Mouse (Mus musculus) liver, adult 2 months (tissue): Measurements from ENCODE around the gene Pcnx. TPM values are rescaled to one million over a fixed set of nuclear protein-coding genes. Genes with fewer than 3 reads are reported as not detected.

Experiments used
- DNase-seq: peaks from one replicate; pipeline ENCODE4 v3.0.0-alpha.2; 2011; ENCODE audit warnings: low read depth, low spot score; ENCODE audit errors: extremely low read depth
- H3K27ac ChIP-seq: fragments of 200-500 bp; replicated peaks from 2 replicates; pipeline ENCODE4 v1.5.1; 2012; ENCODE audit warnings: low read depth, mild to moderate bottlenecking, control low read depth, inconsistent platforms, low read length; ENCODE audit not compliant: insufficient read depth
- H3K27me3 ChIP-seq: fragments of 200-500 bp; 2 replicates; pipeline ENCODE4 v1.6.1; 2012; ENCODE audit warnings: mild to moderate bottlenecking, moderate library complexity, low read length, inconsistent platforms; ENCODE audit not compliant: control insufficient read depth, insufficient read depth
- H3K36me3 ChIP-seq: fragments of 200-500 bp; 2 replicates; pipeline ENCODE4 v1.6.1; 2012; ENCODE audit warnings: low read length, inconsistent platforms; ENCODE audit not compliant: control insufficient read depth, insufficient read depth
- H3K4me1 ChIP-seq: fragments of 200-500 bp; 2 replicates; pipeline ENCODE4 v1.6.1; 2011; ENCODE audit warnings: low read length; ENCODE audit not compliant: control insufficient read depth, insufficient read depth
- H3K4me3 ChIP-seq: fragments of 200-500 bp; 2 replicates; pipeline ENCODE4 v1.5.1; 2011; ENCODE audit warnings: low read depth, mild to moderate bottlenecking, control low read depth, low read length, moderate library complexity; ENCODE audit not compliant: insufficient read depth
- H3K79me2 ChIP-seq: fragments of 200-500 bp; 2 replicates; pipeline ENCODE4 v1.6.1; 2012; ENCODE audit warnings: inconsistent platforms, mild to moderate bottlenecking, low read length, moderate library complexity; ENCODE audit not compliant: control insufficient read depth, insufficient read depth
- H3K9ac ChIP-seq: fragments of 200-500 bp; 2 replicates; pipeline ENCODE4 v1.6.1; 2012; ENCODE audit warnings: low read depth, mild to moderate bottlenecking, control low read depth, inconsistent platforms, low read length
- CTCF ChIP-seq: fragments of 200-500 bp; IDR thresholded peaks from 2 replicates; pipeline ENCODE4 v1.5.1; 2011; ENCODE audit warnings: low read depth, low read length, control low read depth
- POLR2A ChIP-seq: fragments of 200-500 bp; IDR thresholded peaks from 2 replicates; pipeline ENCODE4 v1.6.1; 2011; ENCODE audit warnings: low read length, control low read depth; ENCODE audit not compliant: insufficient read depth; ENCODE audit errors: extremely low read depth
- WGBS: fragments of 180-500 bp; shearing (Covaris S2); methylation state at CpG from one replicate; pipeline ENCODE4 v1.1.7; 2018; 5-methylcytosine and 5-hydroxymethylcytosine counted together
- polyA plus RNA-seq: library from polyadenylated mRNA; depleted of rRNA; stranded (reverse); fragments of >200 nt; gene quantifications from 2 replicates; pipeline ENCODE4 v1.2.3, GENCODE M21; 2012
- total RNA-seq: library from RNA; depleted of rRNA; stranded (reverse); fragments of >200 nt; gene quantifications from 2 replicates; pipeline ENCODE4 v1.2.3, GENCODE M21; 2014

Pcnx gene
- total and polyA plus RNA-seq, 2 experiments, result 10.6 to 14.5 TPM

GRCm38 (mm10) chr12:81836162-81836561, 23.7 kb upstream of the Pcnx start:
- Histone ChIP-seq H3K27me3 (peaks cover 2% of the 10 kb centered on the region; the same call in 1 of the 2 replicates), H3K79me2 (no peaks in the 10 kb centered on the region), H3K27ac (no peak overlapping the region), H3K36me3 (no peaks in the 10 kb centered on the region), H3K9ac (no peak overlapping the region), H3K4me1 (no peaks in the 10 kb centered on the region), H3K4me3 (no peak overlapping the region)
- no peak for TF ChIP-seq POLR2A
- TF ChIP-seq CTCF, result peak; percentile 34; the same call in 1 of the 2 replicates
- peak; percentile 24 for DNase-seq
- WGBS, result 80% methylated on average over 8 of the region's 8 CpGs

GRCm38 (mm10) chr12:81837463-81837862, 22.4 kb upstream of the Pcnx start:
- H3K27me3 ChIP-seq, result no peaks in the 10 kb centered on the region; the same call in 1 of the 2 replicates
- no peaks in the 10 kb centered on the region for H3K79me2 ChIP-seq
- no peak overlapping the region for H3K4me3 ChIP-seq
- H3K27ac ChIP-seq, result no peak overlapping the region
- no peaks in the 10 kb centered on the region for H3K36me3 ChIP-seq
- TF ChIP-seq CTCF (no peak), POLR2A (no peak)
- WGBS, result 82% methylated on average over 5 of the region's 5 CpGs
- no peaks in the 10 kb centered on the region for H3K4me1 ChIP-seq
- no peak overlapping the region for H3K9ac ChIP-seq
- DNase-seq, result no peak

- Histone ChIP-seq H3K27ac (no peak overlapping the region), H3K4me1 (no peaks in the 10 kb centered on the region), H3K4me3 (no peak overlapping the region), H3K27me3 (no peaks in the 10 kb centered on the region; the same call in 1 of the 2 replicates), H3K79me2 (no peaks in the 10 kb centered on the region), H3K36me3 (no peaks in the 10 kb centered on the region), H3K9ac (no peak overlapping the region)
- DNase-seq, result no peak
- WGBS, result 91% methylated on average over 5 of the region's 5 CpGs
- TF ChIP-seq POLR2A (no peak), CTCF (no peak)
Measured at GRCm38 (mm10) chr12:81839663-81840062, 20.2 kb upstream of the Pcnx start.

GRCm38 (mm10) chr12:81841046-81841445, 18.8 kb upstream of the Pcnx start:
- H3K36me3 ChIP-seq, result no peaks in the 10 kb centered on the region
- no peak for DNase-seq

GRCm38 (mm10) chr12:81843501-81843900, 16.3 kb upstream of the Pcnx start:
- Histone ChIP-seq H3K36me3 (no peaks in the 10 kb centered on the region), H3K27me3 (no peaks in the 10 kb centered on the region; the same call in 1 of the 2 replicates), H3K9ac (no peak overlapping the region), H3K4me3 (no peak overlapping the region), H3K27ac (no peak overlapping the region), H3K4me1 (no peaks in the 10 kb centered on the region), H3K79me2 (no peaks in the 10 kb centered on the region)
- WGBS, result 81% methylated on average over 5 of the region's 5 CpGs
- no peak for DNase-seq
- no peak for TF ChIP-seq CTCF
- no peak for TF ChIP-seq POLR2A

More at GRCm38 (mm10) chr12:81841046-81841445, 18.8 kb upstream of the Pcnx start:
- Histone ChIP-seq H3K27me3 (no peaks in the 10 kb centered on the region; the same call in 1 of the 2 replicates), H3K4me3 (no peak overlapping the region), H3K79me2 (no peaks in the 10 kb centered on the region), H3K4me1 (no peaks in the 10 kb centered on the region), H3K27ac (no peak overlapping the region), H3K9ac (no peak overlapping the region)
- no peak for TF ChIP-seq POLR2A
- TF ChIP-seq CTCF, result no peak
- WGBS, result 87% methylated on average over 5 of the region's 5 CpGs

- WGBS, result 42% methylated on average over 13 of the region's 13 CpGs
- H3K27me3 ChIP-seq, result no peaks in the 10 kb centered on the region; the same call in 1 of the 2 replicates
- TF ChIP-seq POLR2A, result no peak
- no peak for TF ChIP-seq CTCF
- no peak overlapping the region for H3K9ac ChIP-seq
- no peaks in the 10 kb centered on the region for H3K4me1 ChIP-seq
- no peaks in the 10 kb centered on the region for H3K36me3 ChIP-seq
- H3K79me2 ChIP-seq, result no peaks in the 10 kb centered on the region
- no peak overlapping the region for H3K27ac ChIP-seq
- no peak overlapping the region for H3K4me3 ChIP-seq
- no peak for DNase-seq
Measured at GRCm38 (mm10) chr12:81844572-81844971, 15.3 kb upstream of the Pcnx start.
